Mouse (Mus musculus): ENCODE measurements around the gene Rasgef1b. TPM values are rescaled to one million over a fixed set of nuclear protein-coding genes. Genes with fewer than 3 reads are reported as not detected.

The Rasgef1b gene
- polyA plus RNA-seq, 1 experiment from 2014 or later = 13.3 TPM

GRCm38 (mm10) chr5:99506109-99506508, 222.8 kb downstream of the Rasgef1b start:
- 85% methylated on average over 7 of the region's 7 CpGs for WGBS
- no peak overlapping the region for H3K27ac ChIP-seq (ENCODE audit: low read depth, low read length)
- no peak overlapping the region for H3K4me3 ChIP-seq (ENCODE audit: low read depth, low read length)
- ATAC-seq (replicated peaks; ENCODE audit: low FRiP score) (no peak), DNase-seq (ENCODE audit: low spot score) (no peak)
- no peak overlapping the region for H3K4me2 ChIP-seq
- no peaks in the 10 kb centered on the region for H3K27me3 ChIP-seq (replicated peaks; ENCODE audit: control insufficient read depth, insufficient read depth, low read length)
- H3K36me3 ChIP-seq (ENCODE audit: control insufficient read depth, insufficient read depth, low read length) = no peaks in the 10 kb centered on the region
- no peak overlapping the region for H3K9ac ChIP-seq (ENCODE audit: low read depth, low read length)
- H3K4me1 ChIP-seq (replicated peaks; ENCODE audit: control insufficient read depth, insufficient read depth, low read length) = no peaks in the 10 kb centered on the region
- no peaks in the 10 kb centered on the region for H3K9me3 ChIP-seq (ENCODE audit: control insufficient read depth, low read length)

DNA sequence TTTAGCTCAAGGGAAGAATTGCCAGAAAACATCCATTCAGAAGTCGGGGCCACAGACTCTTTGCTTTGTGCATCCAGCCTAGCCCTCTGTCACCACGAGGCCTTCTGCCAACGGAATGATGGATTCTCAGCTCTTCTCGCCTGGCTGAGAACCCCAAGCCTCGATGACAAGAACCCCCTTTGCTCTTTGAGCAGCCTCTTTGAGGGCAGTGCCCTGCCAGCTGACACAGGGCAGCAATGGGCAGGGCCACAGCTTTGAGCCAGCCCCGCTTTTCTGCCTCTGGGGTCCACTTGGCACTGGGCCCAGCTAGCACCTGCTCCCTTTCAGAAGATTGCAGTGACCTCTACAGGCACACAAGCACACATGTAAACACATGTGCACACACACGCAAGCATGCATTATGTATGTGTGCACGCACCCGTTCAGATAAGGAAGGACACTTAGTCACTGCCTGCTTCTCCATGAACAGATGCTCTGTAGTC, 224.5 kb downstream of the Rasgef1b start:
- WGBS = 73% methylated on average over 9 of the region's 9 CpGs
- Histone ChIP-seq H3K4me3 (ENCODE audit: low read depth, low read length) (no peak overlapping the region), H3K9ac (ENCODE audit: low read depth, low read length) (no peak overlapping the region), H3K27me3 (replicated peaks; ENCODE audit: control insufficient read depth, insufficient read depth, low read length) (no peaks in the 10 kb centered on the region), H3K36me3 (ENCODE audit: control insufficient read depth, insufficient read depth, low read length) (no peaks in the 10 kb centered on the region), H3K9me3 (ENCODE audit: control insufficient read depth, low read length) (no peaks in the 10 kb centered on the region), H3K4me2 (no peak overlapping the region), H3K4me1 (replicated peaks; ENCODE audit: control insufficient read depth, insufficient read depth, low read length) (no peaks in the 10 kb centered on the region), H3K27ac (ENCODE audit: low read depth, low read length) (no peak overlapping the region)
- DNase-seq (ENCODE audit: low spot score) = no peak
- no peak for ATAC-seq (replicated peaks; ENCODE audit: low FRiP score)

DNA sequence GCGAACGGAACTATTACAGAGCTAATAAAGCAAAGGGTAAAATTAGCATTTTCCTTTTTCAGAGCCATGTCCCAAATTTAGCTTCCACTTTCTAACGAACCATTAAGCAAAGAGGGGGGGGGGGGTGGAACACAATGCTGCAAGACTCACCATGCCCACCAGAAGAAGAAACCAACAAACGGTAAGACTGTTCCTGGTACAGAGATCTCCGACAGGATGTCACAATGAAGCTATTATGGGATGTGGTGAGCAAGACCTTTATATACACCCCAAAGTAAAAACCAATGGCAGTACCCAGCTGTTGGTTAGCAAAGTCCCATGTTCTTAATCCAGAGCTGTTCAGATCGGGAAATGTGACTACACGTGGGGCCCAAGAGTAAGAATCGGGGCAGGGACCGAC, 226.2 kb downstream of the Rasgef1b start:
- Histone ChIP-seq H3K9me3 (ENCODE audit: control insufficient read depth, low read length) (no peaks in the 10 kb centered on the region), H3K36me3 (ENCODE audit: control insufficient read depth, insufficient read depth, low read length) (no peaks in the 10 kb centered on the region), H3K4me1 (replicated peaks; ENCODE audit: control insufficient read depth, insufficient read depth, low read length) (no peaks in the 10 kb centered on the region), H3K4me2 (no peak overlapping the region), H3K4me3 (ENCODE audit: low read depth, low read length) (no peak overlapping the region), H3K9ac (ENCODE audit: low read depth, low read length) (no peak overlapping the region), H3K27me3 (replicated peaks; ENCODE audit: control insufficient read depth, insufficient read depth, low read length) (no peaks in the 10 kb centered on the region), H3K27ac (ENCODE audit: low read depth, low read length) (no peak overlapping the region)
- DNase-seq (ENCODE audit: low spot score) (no peak), ATAC-seq (replicated peaks; ENCODE audit: low FRiP score) (no peak)
- 81% methylated on average over 9 of the region's 9 CpGs for WGBS

DNA sequence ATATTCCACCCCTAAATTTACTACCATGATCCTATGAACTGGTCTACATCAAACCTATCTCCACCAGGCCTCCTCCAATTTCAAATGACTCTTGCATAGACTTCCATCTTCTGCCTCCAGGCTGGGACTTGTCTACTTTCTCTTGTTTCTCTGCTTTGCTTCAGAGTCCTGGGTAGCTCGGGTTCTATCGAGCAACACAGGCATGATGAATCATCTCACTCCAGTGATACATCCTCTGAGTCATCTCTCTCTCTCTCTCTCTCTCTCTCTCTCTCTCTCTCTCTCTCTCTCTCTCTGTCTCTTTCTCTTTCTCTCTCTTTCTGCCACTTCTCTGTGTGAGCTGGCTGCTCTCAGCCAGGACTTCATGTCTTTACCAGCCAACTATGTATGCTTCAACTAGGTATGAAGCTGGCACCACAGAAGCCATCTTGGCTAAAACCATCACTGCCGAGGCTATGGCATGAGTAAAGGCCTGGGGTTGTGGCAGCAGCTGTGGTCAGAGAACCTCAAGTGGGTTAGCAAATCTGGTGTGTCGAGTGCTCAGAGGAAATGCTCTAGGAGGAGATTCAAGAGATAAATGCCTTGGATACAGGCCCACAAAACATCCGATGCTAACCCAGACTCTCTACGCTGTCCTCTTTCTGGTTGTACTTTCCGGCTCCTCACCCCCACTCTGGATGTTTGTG, 229.3 kb downstream of the Rasgef1b start:
- no peaks in the 10 kb centered on the region for H3K36me3 ChIP-seq (ENCODE audit: control insufficient read depth, insufficient read depth, low read length)
- no peak overlapping the region for H3K27ac ChIP-seq (ENCODE audit: low read depth, low read length)
- no peak for DNase-seq (ENCODE audit: low spot score)
- no peaks in the 10 kb centered on the region for H3K27me3 ChIP-seq (replicated peaks; ENCODE audit: control insufficient read depth, insufficient read depth, low read length)
- no peak overlapping the region for H3K4me2 ChIP-seq
- WGBS = 58% methylated on average over 7 of the region's 7 CpGs
- no peaks in the 10 kb centered on the region for H3K9me3 ChIP-seq (ENCODE audit: control insufficient read depth, low read length)
- no peak overlapping the region for H3K9ac ChIP-seq (ENCODE audit: low read depth, low read length)
- no peaks in the 10 kb centered on the region for H3K4me1 ChIP-seq (replicated peaks; ENCODE audit: control insufficient read depth, insufficient read depth, low read length)
- ATAC-seq (replicated peaks; ENCODE audit: low FRiP score) = no peak
- no peak overlapping the region for H3K4me3 ChIP-seq (ENCODE audit: low read depth, low read length)

- ATAC-seq (replicated peaks; ENCODE audit: low FRiP score) (no peak), DNase-seq (ENCODE audit: low spot score) (no peak)
- Histone ChIP-seq H3K9me3 (ENCODE audit: control insufficient read depth, low read length) (no peaks in the 10 kb centered on the region), H3K27ac (ENCODE audit: low read depth, low read length) (no peak overlapping the region), H3K36me3 (ENCODE audit: control insufficient read depth, insufficient read depth, low read length) (no peaks in the 10 kb centered on the region), H3K27me3 (replicated peaks; ENCODE audit: control insufficient read depth, insufficient read depth, low read length) (no peaks in the 10 kb centered on the region), H3K4me3 (ENCODE audit: low read depth, low read length) (no peak overlapping the region), H3K4me2 (no peak overlapping the region), H3K9ac (ENCODE audit: low read depth, low read length) (no peak overlapping the region), H3K4me1 (replicated peaks; ENCODE audit: control insufficient read depth, insufficient read depth, low read length) (no peaks in the 10 kb centered on the region; the same call in 1 of the 2 replicates)
- WGBS = 65% methylated on average over 11 of the region's 11 CpGs
Observed at GRCm38 (mm10) chr5:99497856-99498255, 231.0 kb downstream of the Rasgef1b start.

DNA sequence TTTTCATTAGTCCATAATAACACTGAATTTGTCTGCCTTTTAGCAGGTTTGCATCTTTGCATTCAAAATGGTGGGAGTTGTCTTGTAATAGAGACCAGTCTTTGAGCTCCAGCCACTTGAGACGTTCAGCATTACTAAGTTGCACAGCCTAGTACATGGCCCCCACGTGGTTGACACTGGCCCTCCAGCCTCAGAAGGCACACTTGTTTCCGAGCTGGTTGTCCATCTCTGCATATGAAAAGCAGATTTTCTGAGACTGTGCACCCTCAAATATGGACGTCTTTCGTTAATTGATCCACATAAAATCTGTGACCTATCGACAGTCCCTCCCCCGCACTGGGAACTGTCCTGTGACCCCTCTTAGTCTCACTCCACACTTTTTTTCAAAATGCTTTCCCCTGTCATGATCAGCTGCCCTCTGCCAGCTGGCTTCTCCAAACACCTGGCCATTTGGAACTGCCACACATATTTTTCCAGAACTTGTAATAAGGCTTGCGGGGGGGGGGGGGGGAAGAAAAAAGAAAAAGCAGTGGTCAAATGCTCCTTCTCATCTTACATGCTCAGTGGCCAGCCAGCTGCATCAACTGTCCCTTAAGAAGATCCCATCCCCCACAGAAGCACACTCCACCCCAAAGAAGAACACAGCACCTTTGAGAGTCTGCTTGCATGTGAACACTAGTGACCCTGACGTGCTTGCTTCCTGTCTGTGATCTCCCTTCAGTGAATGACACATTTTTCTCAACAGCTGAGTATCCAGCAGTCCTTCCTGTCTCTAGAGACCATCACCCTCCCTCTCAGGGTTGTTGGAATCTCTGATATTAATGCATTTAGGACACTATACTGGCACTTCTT, 231.7 kb downstream of the Rasgef1b start:
- Histone ChIP-seq H3K27ac (ENCODE audit: low read depth, low read length) (no peak overlapping the region), H3K9ac (ENCODE audit: low read depth, low read length) (no peak overlapping the region), H3K36me3 (ENCODE audit: control insufficient read depth, insufficient read depth, low read length) (no peaks in the 10 kb centered on the region), H3K4me1 (replicated peaks; ENCODE audit: control insufficient read depth, insufficient read depth, low read length) (no peaks in the 10 kb centered on the region; the same call in 1 of the 2 replicates), H3K4me2 (no peak overlapping the region), H3K27me3 (replicated peaks; ENCODE audit: control insufficient read depth, insufficient read depth, low read length) (no peaks in the 10 kb centered on the region), H3K4me3 (ENCODE audit: low read depth, low read length) (no peak overlapping the region), H3K9me3 (ENCODE audit: control insufficient read depth, low read length) (no peaks in the 10 kb centered on the region)
- 74% methylated on average over 9 of the region's 9 CpGs for WGBS
- DNase-seq (ENCODE audit: low spot score) = no peak
- ATAC-seq (replicated peaks; ENCODE audit: low FRiP score) = no peak

GRCm38 (mm10) chr5:99496157-99496453, 232.8 kb downstream of the Rasgef1b start:
- H3K4me3 ChIP-seq (ENCODE audit: low read depth, low read length) = no peak overlapping the region
- H3K27ac ChIP-seq (ENCODE audit: low read depth, low read length) = no peak overlapping the region
- H3K9me3 ChIP-seq (ENCODE audit: control insufficient read depth, low read length) = no peaks in the 10 kb centered on the region
- H3K36me3 ChIP-seq (ENCODE audit: control insufficient read depth, insufficient read depth, low read length) = no peaks in the 10 kb centered on the region
- no peak overlapping the region for H3K4me2 ChIP-seq
- ATAC-seq (replicated peaks; ENCODE audit: low FRiP score) = no peak
- no peak for DNase-seq (ENCODE audit: low spot score)
- no peak overlapping the region for H3K9ac ChIP-seq (ENCODE audit: low read depth, low read length)
- H3K4me1 ChIP-seq (replicated peaks; ENCODE audit: control insufficient read depth, insufficient read depth, low read length) = no peaks in the 10 kb centered on the region; the same call in 1 of the 2 replicates
- whole genome bisulfite sequencing = 72% methylated on average over 1 of the region's 1 CpGs
- no peaks in the 10 kb centered on the region for H3K27me3 ChIP-seq (replicated peaks; ENCODE audit: control insufficient read depth, insufficient read depth, low read length)

DNA sequence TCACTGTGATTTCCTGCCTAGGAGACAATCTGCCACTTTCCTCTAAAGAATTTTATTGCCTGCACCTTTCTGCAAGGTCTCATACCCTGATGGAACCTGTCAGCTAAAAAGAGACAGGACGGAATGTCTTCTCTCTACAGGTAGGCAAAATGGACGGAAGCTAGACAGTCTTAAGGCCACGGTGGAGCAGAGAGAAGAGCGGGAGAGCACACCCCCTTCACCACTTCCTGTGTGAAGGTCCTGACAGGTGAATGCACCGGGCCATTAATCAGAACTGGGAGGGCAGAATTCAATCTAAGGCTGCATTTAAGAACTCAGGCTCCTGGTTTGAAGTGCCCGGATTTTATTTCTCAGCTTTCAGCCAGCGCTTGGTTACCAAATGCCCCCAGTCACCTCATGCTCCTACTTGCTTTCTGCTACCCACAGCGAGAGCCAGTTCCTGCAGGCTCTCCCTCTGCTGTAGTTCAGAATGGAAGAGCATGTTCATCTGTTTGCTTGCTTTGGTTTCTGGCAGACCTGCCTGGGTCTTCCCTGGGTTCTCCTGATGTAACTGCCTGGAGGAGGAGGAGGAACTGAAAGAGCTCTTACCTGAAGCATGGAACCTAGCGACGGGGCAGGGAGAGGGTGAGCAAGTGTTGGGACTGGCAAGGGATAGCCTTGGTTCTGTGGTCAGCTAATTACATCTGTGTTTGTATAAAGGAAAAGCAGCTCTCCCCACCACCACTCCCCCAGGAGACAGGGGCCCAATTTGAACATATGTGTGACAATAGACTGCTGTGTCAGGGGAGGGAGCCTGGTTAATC, 233.3 kb downstream of the Rasgef1b start:
- DNase-seq (ENCODE audit: low spot score) = no peak
- Histone ChIP-seq H3K27me3 (replicated peaks; ENCODE audit: control insufficient read depth, insufficient read depth, low read length) (no peaks in the 10 kb centered on the region), H3K4me3 (ENCODE audit: low read depth, low read length) (no peak overlapping the region), H3K4me1 (replicated peaks; ENCODE audit: control insufficient read depth, insufficient read depth, low read length) (no peaks in the 10 kb centered on the region; the same call in 1 of the 2 replicates), H3K9me3 (ENCODE audit: control insufficient read depth, low read length) (no peaks in the 10 kb centered on the region), H3K36me3 (ENCODE audit: control insufficient read depth, insufficient read depth, low read length) (no peaks in the 10 kb centered on the region), H3K27ac (ENCODE audit: low read depth, low read length) (no peak overlapping the region), H3K9ac (ENCODE audit: low read depth, low read length) (no peak overlapping the region), H3K4me2 (no peak overlapping the region)
- no peak for ATAC-seq (replicated peaks; ENCODE audit: low FRiP score)
- 70% methylated on average over 10 of the region's 10 CpGs for WGBS

Measured in liver, embryonic 11.5 days (tissue).